Mouse (Mus musculus) embryo, embryonic 10 days (tissue): ENCODE data around the gene Abca7.

Experiments used
- DNase-seq: peaks from one replicate; pipeline ENCODE4 v3.0.0-alpha.2; 2015; ENCODE audit warnings: low spot score

Abca7 gene

GRCm38 (mm10) chr10:79974087-79974486, 22.2 kb upstream of the Abca7 start:
- no peak for DNase-seq

DNA sequence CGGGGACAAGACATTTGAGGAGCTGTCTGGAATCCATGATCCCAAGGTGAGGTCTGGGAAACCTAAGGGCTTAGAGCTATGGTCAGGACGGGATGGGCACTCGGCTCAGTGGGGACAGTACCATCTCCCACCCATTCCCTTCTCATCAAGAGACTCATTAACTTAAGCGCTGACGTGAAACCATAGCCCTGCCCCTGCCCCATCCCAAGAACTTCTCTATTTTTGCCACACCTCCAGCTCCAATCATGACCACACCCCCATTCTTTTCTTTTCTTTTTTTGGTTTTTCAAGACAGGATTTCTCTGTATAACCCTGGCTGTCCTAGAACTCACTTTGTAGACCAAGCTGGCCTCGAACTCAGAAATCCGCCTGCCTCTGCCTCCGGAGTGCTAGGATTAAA, 21.6 kb upstream of the Abca7 start:
- no peak for DNase-seq

DNA sequence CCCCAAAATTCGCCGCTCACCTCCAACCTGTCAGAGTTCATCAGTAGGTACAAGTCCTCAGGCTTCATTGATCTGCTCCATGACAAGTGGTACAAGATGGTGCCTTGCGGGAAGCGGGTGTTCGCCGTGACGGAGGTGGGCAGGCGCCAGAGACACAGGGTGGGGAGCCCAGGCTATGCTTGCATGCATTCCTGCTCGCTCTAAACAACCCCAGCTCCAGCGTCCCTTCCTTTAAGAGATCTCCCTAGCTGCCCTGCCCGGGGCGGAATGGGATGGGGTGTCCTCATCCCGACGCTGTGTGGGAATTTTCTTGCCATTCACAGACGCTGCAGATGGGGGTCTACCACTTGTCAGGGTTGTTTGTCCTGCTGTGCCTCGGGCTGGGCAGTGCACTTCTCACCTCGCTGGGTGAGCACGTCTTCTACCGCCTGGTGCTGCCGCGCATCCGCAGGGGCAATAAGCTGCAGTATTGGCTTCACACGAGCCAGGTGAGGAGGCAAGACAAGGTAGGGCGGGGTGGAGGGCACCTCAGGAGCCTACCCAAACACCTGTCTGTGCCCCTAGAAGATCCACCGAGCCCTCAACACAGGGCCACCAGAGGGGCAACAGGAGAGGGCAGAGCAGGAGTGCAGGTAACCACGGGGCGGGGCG, 20.1 kb upstream of the Abca7 start:
- no peak for DNase-seq

- no peak for DNase-seq
Observed at GRCm38 (mm10) chr10:79976722-79977107, 19.6 kb upstream of the Abca7 start.

- DNase-seq = no peak
Observed at GRCm38 (mm10) chr10:79977324-79977723, 19.0 kb upstream of the Abca7 start.

DNA sequence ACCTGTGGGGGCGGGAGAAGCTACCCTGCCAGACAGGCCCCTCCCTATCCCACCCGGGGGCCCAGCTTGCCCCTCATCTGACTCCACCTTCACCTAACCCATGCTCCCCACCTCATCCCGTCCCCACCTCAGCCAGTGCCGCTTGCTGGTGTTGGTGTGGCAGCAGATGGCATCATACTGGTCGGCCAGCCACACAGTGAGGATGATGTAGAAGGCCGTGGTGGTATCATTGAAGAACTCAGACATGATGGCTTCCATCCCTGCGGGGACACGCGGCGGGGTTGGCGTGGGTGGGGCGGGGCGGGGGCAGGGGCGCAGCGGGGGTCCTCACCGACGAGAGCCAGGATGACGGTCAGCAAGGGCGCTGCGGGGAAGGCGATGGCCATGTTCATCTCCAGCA, 18.2 kb upstream of the Abca7 start:
- no peak for DNase-seq

- no peak for DNase-seq
Observed at GRCm38 (mm10) chr10:79979401-79980155, 16.7 kb upstream of the Abca7 start.

GRCm38 (mm10) chr10:79983205-79983604, 13.1 kb upstream of the Abca7 start:
- no peak for DNase-seq

DNA sequence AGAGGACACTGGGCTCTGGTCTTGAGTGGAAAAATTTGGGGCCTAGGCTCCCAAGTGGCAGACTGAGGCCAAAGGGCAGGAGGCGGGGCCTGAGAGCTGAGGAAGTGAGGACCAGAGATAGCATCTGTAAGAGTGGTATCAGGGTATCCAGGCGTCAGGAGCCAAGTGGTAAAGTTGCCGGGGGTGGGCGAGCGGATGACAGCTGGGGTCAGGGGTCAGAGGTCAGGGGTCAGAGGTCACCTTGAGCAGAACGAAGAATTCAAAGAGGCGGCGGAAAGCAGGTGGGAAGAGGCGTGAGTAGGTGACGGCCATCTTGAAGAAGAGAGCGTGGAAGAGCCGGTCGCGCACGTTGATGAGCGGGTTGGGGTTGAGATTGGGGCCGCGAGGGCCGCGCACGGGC, 12.6 kb upstream of the Abca7 start:
- peak; percentile 77 for DNase-seq

GRCm38 (mm10) chr10:79984195-79984816, 12.0 kb upstream of the Abca7 start, which contains the start of gene Tmem259:
Tmem259 (minus strand) TSS chr10:79984330.
- DNase-seq = peak; percentile 92

DNA sequence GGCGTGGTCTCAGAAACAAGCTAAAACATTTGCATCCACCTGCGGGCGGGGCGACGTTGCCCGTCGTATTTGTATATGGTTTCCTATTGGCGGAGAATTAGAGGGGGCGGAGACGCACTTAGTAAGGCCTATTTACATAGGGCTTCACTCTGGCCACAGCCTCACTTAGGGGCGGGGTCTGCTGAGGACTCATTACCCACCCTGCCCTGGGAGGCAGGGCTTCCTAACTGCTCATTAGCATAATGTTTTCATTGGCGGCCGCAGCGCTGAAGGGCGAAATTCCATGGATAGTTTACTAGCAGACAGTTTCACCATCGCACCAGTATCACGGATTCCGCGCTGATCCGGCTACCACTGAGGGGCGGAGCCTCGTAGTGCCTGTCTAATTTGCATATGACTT, 11.4 kb upstream of the Abca7 start:
- DNase-seq = peak; percentile 99

DNA sequence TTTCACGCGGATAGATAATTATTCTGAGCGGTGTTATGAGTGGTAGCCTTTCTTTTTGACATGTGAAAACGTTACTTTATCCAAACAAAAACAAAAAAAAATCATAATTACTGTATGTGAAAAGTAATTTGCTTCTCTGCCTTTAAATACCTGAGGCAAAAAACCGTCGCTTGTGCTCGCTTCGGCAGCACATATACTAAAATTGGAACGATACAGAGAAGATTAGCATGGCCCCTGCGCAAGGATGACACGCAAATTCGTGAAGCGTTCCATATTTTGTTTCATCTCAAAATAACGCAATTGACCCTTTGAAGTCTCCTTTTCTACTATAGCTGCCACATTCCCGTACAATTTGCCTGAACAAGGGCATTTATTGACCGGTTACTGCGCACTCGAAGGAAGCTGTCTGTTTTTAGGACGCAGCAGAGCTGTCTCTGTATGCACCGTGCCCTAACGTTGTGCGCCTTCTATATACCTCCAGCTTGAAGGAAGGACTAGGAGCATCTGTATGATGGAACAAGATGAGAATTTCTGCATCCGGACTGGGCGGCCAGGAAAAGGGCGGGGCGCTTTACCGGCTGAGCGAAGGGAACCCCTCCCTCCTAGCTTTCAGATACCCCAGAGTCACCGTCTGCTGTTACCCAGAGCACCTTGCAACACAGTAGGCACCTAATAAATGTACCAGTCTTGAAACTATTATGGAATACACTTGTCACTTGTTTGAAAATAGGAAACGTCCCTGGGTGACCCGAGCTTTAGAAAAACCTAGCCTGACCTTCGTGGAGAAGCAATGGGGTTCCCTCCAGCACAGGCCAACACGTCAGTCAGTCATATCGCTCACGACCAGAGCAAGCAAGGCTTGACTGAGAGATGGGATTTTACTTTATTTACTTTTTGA, 10.7 kb upstream of the Abca7 start:
- peak; percentile 56 for DNase-seq

- DNase-seq = no peak
Observed at GRCm38 (mm10) chr10:79986232-79986878, 9.9 kb upstream of the Abca7 start.

GRCm38 (mm10) chr10:79986963-79987362, 9.3 kb upstream of the Abca7 start:
- DNase-seq = peak; percentile 88

DNA sequence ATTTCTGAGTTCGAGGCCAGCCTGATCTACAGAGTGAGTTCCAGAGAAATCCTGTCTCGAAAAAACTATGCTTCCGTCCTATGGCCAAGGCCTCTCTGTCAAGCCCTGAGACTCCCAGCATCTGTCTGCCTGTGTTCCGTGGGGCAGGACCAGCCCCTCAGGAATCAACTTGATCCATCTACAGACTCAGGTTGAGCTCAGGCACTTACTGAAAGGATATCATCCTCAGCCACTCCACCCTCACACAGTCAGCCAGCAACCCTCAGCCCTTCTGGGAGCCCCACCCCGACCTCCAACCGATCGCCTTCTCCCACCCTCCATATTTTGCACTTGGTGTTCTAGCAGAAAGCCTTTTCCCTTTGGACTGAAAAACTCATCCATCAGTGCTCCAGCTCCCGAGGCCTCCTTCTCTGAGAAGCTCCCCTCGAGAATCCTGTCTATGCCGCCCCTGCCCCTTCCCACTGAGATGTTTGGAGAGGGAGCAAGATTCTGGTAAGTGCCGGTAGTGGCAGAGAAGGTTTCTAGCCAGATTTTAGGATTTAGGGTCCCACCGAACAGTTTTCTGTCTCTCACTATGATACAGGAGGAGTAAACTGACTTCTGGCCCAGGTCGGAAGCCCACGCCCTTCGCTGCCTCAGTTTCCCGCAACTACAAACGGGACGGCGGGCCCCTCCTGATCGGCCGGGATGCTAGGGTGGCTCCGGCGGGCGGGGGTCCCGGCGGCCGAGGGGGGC, 8.4 kb upstream of the Abca7 start:
- DNase-seq = no peak

DNA sequence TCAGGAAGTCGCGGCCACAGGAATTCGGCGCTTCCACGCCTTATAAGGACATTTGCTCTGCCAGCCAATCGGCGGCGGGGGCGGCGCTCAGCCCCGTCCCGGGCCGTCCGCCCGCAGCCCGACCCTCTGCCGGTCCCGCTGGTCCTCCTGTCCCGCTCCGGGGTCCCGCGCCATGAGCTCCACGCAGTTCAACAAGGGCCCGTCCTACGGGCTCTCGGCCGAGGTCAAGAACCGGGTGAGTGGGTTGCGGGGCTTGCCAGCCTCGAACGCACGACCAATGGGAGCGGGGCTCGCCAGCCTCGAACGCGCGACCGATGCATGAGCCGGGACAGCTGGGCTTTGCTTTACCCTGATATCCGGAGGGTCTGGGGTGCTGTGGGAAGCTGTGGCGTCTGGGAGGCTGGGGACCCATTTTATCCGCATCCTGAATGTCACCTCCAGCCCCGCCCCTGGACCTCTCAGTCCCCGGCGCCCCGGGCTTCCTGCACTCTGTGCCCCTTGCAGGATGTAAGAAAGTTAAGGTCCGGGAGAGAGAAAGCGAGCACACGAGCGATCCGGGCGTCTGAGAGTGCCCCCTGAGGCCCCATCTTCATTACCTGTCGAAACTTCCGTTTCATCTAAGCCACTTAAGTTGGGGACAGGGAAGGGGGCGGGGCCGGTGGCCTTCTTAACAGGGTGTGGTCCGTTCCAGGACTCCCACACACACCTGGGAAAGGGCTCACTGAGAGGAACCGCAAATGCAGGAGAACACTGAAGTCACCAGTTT, 7.6 kb upstream of the Abca7 start, which contains the start of gene Cnn2:
Gene Cnn2, plus strand, starts transcription at position 79 of the 766 bp plus-strand sequence.
- DNase-seq = peak; percentile 80

DNA sequence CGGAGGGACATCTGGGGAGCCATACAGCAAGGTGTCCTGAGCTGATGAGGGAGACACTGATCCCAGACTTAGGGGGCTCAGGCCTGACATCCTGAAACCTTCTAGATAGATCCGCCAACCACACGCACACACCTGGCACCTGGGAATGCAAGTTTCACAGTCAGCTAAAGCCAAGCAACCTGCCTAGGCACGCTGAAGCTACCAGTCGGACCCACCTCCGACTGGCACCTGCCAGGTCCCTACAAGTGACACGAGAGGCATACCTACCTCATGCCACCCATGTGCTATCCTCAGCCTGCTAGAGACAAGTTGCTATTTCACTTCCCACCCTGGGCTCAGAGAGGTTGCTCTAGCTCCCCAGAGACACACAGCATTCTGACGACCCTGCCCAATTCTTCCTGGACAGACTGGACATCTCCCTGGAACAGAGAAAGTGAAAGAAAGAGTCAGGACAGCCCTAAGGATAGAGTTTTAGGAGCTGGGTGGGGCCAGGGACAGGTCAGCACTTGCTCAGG, 7.0 kb upstream of the Abca7 start:
- no peak for DNase-seq

DNA sequence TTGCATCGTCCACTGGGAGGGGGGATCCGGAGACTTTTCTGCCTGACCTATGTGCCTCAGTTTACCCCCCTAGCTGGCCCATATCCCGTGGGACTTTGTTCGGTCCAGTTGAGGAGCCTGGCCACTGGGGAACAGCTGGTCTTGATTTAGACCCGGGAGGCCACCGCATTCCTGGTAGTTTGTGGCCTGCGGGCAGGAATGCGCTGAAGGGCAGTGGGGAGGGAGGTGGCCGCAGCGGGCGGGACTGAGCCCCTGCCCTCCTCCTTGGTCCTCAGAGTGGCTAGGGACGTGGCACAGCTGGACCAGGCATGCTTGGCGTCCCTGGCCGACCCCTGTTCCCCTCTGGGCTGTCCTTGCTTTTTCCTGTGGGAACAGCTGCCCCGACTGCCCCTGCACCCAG, 6.4 kb upstream of the Abca7 start:
- peak; percentile 77 for DNase-seq

DNA sequence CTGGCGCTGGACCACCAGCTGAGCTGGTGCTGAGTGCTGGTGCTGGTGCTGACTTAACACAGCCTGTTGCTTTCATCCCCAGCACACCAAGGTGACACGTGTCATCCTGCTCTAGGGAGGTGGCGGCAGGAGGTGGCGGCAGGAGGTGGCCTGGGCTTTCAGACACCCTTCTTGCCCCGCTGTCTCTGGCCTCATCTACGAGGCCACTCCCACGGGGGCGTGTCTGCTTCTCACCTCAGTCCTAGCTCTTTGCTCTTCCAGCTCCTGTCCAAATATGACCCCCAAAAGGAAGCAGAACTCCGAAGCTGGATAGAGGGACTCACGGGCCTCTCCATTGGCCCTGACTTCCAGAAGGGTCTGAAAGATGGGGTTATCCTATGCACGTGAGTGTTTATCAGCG, 5.2 kb upstream of the Abca7 start:
- no peak for DNase-seq

DNA sequence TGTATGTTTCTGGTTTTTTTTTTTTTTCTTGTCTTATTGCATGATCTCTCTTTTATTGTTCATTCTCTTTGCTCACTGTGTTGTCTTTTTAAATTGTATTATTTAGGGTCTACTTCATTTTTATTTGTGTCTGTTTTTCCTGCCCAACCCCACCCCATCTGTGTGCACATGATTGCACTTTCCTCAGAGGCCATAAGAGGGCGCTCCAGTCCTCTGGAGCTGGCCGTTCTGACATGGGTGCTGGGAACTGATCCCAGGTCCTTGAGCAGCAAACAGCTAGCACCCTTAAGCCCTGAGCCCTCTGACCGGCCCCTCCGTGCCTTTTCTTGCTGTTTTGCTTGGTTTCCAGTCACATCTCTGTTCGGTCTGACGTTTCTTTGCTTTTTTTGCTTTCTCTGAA, 4.7 kb upstream of the Abca7 start:
- DNase-seq = no peak
